Mouse (Mus musculus) liver, adult 10 weeks (tissue): Measurements from ENCODE around the gene Gm10300. TPM values are rescaled to one million over a fixed set of nuclear protein-coding genes. Genes with fewer than 3 reads are reported as not detected.

ENCODE experiments used
- polyA plus RNA-seq: library from polyadenylated mRNA; stranded (reverse); fragments of 350-450 nt; fragmentation: Illumina TruSeq; extraction: RNeasy Lipid Tissue Mini Kit (QIAGEN cat#74804); gene quantifications from one replicate; pipeline ENCODE4 v1.2.3, GENCODE M21; 2014; ENCODE audit warnings: low read depth, low replicate concordance

The Gm10300 gene
- polyA plus RNA-seq: not detected

DNA sequence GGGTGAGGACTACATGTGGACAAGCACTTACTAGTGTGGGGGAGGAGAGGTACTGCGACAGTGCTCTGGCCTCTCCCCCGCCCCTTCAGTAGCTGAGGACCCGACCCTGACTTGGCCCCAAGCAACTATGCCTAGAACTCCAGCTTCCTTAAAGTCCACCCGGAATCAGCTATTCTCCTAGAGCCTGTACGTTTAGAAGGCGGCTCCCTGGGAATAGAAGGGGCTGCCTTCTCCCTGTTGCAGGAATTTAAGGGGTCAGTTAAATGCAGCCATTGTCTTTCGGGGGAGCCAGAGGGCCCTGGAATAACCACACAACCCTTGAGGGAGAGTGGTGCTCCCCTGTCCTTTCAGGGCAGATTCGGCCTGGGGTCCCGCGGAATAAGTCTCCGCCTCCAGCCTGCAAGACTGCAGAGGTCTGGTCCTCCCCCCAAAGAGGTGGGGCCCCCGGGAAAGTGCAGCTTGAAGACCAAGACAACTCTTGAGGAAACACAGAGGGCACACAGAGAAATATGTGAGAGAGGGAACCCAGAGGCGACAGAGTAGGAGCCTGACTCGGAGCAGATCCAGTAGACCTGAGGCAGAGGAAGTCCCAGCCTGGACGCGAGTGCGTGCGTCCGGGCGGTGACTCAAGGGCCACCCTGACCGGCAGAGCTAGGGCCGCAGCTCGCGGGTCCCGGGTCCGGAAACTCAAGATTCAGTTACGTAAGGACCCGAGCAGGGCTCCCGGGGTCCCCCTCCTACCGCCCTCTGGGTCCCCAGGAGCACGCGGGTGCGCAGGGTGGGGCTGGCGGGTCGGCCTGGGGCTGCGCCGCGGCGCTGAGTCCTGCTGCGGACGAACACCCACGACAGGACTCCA, at the start of gene Gm10300:
TSS of gene Gm10300 (plus strand) at position 621 of the 856 bp plus-strand sequence.

GRCm38 (mm10) chr4:132074933-132075769, 654 bp downstream of the Gm10300 start, which contains the start of gene Epb41:
Epb41 (minus strand) TSS chr4:132075321.

Other genes starting within 250 kb of the Gm10300 start
- gene Ptpru, start 236.4 kb upstream of the Gm10300 start, polyA plus RNA-seq: not detected
- 8.8 TPM for gene Mecr, start 231.2 kb upstream of the Gm10300 start, polyA plus RNA-seq
- gene Srsf4, start 201.1 kb upstream of the Gm10300 start, polyA plus RNA-seq: 11.7 TPM
- not detected for gene Tmem200b, start 152.9 kb upstream of the Gm10300 start, polyA plus RNA-seq
- gene Epb41, start 624 bp downstream of the Gm10300 start, polyA plus RNA-seq: 50.2 TPM
- gene Oprd1, start 69.8 kb downstream of the Gm10300 start, polyA plus RNA-seq: not detected
- gene Ythdf2, start 137.6 kb downstream of the Gm10300 start, polyA plus RNA-seq: 26.6 TPM
- 2.3 TPM for gene Gmeb1, start 186.9 kb downstream of the Gm10300 start, polyA plus RNA-seq
- gene Taf12, start 199.7 kb downstream of the Gm10300 start, polyA plus RNA-seq: 9.1 TPM
- not detected for gene Rab42, start 228.7 kb downstream of the Gm10300 start, polyA plus RNA-seq